Mouse (Mus musculus) frontal cortex, adult 2 months (tissue): ENCODE data around the gene M6pr. TPM values are rescaled to one million over a fixed set of nuclear protein-coding genes. Genes with fewer than 3 reads are reported as not detected.

Experiments
- DNase-seq, 2 experiments: peaks; one replicate each; pipeline ENCODE4 v3.0.0; 2022; ENCODE audit warnings: low spot score in 1 of 2; ENCODE audit errors: extremely low spot score in 1 of 2
- polyA plus RNA-seq: library from polyadenylated mRNA; depleted of rRNA; stranded (reverse); fragments of >200 nt; gene quantifications from 2 replicates; pipeline ENCODE4 v1.2.3, GENCODE M21; 2012; rRNA removed

M6pr gene
- polyA plus RNA-seq: 71.2 and 75.4 TPM in 2 replicates

DNA sequence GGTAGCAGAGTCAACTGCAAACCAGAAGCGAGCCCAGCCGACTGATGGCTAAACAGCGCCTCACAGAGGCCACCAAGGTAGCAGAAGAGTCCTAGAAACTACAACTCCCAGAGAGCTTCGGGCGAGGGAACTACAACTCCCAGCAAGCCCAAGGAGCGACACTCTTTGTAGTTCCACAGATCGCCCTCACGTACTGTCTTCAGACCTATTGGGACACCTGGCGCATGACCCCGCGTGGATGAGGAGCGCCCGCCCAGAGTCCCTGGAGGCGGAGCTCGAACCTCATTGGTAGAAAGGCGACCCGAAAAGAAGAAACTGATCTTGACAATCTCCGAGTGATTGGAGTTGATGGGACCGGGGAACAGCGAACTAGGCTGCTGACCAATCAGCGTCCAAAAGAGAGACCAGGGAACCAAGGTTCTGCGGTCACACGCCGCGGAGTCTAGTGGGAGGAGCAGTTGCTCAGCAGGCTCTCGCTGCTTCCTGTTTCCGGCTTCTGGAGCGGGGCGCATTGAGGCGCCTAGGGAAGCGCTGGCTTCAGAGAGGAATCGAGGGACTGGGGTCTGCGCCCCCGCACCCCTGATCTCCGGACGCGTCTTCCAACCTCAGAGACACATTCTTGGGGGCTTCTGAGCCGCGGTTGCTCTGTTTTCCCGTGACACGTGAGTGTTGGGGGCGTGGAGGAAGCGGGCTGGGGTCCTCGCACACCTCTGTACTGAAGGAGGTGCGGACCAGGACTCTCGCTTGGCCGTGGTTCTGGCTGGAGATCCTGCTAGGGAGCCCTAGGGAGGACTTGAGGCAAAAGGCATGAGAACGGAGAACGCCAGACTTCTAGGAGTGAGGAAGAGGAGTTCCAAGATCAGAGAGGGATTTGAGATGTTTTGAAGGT, at the start of gene M6pr:
M6pr (plus strand) TSS at position 216 of the 889 bp plus-strand sequence.
- DNase-seq: peak; percentile 99

DNA sequence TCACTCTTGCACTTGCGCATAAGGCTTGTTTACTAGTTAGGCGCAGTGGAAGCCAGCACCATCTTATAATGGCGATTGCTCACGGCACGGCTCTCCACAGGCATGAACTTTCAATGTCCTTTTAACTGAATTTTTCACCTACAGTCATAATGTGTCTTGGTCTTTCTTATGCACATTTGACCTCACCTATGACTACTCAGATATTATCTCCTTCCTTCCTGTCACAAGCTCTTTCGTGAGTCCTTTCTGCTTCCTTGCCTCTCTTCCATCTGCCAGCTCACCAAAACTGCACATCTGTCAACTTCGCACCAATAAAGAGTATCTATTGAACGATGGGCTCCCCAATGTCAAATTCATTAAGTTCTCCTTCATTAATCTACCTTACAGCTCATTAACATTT, 46.0 kb upstream of the M6pr start:
- DNase-seq: no peak

DNA sequence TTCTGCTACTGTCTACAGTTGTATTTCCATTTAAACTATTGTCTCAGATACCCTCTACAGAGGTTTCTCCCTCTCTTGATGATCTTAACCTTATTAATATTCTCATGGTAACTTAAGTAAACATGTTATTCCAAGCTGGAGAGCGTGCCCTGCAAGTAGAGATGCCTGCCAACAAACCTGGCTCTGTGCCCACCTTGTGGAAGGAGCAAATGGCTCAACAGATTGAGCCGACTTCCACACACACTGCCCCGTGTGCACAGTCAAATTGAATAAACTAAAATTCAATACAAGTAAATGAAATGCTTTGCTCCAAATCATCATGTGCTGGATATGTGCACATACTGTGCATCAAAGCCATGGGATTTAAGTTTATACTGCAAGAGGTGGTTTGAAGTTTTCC, 40.0 kb upstream of the M6pr start:
- DNase-seq: peak in 1 of 2 experiments; percentile 52

DNA sequence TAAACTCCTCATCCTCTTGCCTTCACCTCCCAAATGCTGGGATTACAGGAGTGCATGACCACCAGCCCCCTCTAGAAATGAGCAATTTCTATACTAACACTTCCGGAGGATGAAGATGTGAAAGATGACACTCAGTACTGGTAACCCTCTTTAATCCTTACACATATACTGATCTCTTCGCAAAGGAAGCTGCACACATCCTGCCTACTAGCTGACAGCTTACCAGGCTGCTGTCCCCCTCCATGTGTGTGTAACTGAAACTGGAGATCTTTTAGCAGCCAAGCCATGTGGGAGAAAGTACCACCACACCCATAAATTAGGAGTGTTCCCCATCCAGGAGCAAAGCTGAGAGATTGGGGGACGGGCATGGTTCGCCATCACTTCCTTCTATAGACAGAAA, 39.4 kb upstream of the M6pr start:
- no peak for DNase-seq

DNA sequence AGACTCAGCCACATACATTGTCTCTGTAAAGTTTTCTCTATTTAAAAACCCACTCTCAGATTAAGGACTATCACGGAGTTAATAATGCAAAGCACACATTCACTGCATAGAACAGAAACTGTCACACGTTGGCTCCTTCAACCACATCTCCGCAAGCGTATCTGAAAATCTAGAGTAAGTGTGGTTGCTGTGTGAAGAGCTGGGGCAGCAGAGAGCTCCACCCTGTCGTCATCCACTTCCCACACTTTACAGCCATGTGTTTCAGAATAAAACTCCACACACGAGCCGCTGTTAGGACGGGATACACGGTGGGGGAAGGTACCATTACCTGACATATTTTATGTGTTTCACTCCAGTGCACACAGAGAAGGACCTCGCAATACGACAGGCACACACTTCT, 38.4 kb upstream of the M6pr start:
- DNase-seq: peak in 1 of 2 experiments; percentile 4

DNA sequence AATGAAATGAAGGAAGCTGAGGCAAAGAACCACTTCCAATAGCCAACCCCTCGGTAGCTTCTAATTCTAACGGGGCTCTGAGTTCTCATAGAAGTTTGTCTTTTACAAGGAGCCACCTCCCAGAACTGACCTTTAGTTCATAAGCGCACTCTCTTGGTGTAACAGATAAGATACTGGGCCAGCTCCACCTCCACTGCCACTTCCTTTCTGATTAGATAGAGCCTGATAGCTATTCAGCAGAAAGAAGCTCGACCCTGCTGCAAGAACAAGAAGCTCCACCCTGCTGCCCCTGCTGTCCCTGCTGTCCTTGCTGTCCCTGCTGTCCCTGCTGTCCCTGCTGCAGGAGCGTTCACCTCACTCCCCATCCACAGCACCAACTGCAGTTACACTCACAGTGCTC, 34.0 kb upstream of the M6pr start:
- no peak for DNase-seq

DNA sequence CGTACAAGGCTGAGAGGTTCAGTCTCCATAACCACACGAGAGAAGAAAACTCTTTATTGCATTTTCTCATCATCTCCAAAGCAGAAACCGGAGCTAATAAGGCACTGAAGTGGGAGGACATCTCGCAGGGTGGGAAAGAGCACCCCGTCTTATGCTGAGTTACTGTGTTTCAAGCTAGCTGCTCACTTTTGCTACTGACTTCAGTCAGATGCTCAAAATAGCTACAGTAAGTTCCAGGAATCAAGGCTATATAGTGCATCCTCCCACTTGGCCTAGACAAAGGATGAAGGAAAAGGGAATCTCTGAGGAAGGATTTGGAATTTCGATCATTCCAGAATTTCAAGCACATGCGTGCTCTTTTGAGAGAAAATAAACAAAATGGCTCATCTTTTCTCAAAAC, 32.0 kb upstream of the M6pr start:
- DNase-seq: no peak

DNA sequence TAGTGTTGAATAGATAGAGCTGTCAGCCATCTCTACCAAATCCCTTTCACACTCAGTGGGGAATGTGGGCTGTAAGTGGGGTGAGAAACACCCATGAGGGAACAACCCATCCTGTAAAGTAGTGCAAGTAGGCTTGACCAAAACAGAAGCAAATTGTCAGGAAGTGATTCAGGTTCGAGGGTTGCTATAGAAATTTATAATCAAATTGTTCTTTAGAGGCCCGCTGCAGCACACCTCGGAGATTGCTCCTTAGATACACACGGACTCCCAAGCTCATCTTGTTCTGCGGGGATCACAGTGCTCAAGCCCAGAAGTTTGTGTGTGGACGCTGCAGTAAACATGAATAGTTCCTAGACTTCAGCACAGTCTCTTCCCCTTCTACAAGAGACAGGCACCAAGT, 25.7 kb upstream of the M6pr start, which contains the start of gene Klrg1:
Klrg1 (minus strand) TSS at position 101 of the 400 bp plus-strand sequence.
- DNase-seq: no peak

DNA sequence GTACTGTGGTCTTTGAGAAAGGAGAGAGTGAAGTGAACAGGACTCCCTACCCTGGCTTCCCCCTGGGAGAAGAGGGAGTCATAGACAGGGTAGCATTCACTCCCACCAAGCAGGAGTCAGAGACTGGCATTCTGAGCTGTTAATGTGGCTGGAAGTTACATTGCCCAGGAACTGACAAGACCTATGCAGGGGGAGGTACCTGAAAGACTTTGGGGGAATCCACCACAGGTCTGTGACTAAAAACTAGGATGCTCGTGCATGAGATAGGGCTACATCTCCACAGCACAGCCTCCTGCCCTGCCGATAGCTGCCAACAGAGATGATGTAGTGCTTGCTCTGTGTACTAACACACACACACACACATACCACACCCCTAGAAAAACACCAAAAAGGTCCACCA, 25.1 kb upstream of the M6pr start:
- no peak for DNase-seq

DNA sequence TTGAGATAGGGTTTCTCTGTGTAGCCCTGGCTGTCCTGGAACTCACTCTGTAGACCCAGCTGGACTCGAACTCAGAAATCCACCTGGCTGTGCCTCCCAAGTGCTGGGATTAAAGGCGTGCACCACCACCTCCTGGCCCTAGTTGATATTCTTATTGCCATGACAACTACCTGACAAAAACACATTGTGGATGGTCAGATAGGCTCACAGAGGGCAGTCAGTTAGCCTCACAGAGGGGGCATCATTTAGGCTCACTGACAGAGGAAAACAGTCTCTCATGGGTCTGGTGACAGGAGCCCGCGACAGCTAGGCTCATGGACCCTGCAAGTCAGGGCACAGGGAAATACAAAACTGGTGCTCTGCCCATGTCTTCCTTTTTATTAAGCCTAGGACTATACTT, 24.2 kb upstream of the M6pr start:
- no peak for DNase-seq

DNA sequence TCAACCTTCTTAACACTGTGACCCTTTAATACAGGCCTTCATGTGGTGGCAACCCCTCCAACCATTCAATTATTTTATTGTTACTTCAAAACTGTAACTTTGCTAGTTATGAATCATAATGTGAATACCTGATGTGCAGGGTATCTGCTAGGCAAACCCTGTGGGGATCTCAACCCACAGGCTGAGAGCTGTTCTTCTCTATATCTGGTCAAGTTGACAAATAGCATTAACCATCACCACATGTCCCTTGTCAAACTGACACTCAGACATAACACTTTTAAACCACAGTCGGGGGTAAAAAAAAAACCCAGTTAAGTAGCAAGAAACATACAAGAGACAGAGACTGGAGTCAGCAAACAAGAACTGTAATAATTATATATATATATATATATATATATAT, 23.7 kb upstream of the M6pr start:
- DNase-seq: no peak

DNA sequence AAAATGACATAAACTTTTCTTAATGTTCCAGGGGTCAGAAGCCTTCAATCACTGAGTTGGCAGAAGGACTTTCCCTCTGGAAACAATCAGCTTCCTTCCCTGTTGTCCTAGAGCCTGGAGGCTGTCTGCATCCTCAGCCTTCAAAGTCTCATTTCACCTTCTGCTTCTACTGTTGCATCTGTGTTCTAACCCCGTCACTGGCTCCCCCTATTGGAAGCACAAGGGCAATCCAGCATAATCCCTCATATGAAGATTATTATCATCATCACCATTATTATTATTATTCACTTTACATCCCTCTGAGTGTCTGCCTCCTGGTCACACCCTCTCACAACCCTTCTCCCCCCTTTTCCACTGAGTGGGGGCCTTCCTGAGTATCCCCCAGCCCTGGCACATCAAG, 20.3 kb upstream of the M6pr start:
- no peak for DNase-seq

DNA sequence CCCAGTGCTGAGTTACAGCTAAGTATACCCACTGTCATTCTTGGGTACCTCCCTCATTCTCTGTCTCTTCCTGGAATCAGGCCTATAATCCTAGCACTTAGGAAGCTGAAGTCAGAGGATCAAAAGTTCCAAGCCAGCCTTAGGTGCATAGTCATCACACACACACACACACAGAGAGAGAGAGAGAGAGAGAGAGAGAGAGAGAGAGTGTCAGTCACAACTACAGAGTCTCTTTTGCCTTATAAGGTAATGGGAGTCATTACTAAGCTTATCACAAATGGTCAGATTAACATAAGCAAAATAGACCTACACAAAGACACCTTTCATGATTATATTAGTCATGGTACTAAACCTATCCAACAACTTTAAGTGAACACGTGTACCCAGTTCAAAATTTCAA, 19.2 kb upstream of the M6pr start:
- DNase-seq: no peak

DNA sequence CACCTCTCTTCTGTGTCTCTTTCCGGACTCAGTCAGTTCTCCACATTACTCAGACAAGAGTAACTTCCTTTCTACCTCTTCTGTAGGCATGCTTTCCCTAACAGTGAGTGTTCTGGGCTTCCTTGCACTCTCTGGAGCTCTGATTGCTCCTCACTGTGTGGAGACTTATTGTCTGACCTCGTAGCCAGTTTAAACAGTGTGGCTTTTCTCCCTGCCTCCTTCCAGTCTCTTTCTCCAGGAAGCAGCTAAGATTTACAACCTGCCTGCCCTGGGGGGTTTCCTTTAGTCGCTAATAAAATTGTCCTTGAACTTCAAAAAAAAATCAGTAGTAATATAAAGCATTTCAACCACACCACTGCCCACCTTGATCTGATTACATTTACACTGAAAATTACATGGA, 18.3 kb upstream of the M6pr start:
- DNase-seq: no peak

DNA sequence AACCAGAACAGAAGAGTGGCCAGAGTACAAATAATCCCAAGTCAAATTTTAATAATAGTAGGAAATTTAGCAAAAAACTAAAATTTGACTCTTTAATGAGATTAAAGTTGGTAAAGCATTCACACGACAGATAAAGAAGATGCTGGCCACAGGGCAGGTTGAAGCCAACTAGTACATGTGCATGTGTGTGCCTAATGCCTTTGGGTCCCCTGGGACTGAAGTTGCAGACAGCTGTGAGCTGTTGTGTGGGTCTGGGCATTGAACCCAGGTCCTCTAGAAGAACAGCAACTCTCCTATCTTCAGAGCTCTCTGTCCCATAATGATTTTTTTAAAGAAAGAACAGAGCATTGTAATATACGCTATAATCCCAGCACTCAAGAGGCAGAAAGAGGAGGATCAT, 17.3 kb upstream of the M6pr start:
- no peak for DNase-seq

DNA sequence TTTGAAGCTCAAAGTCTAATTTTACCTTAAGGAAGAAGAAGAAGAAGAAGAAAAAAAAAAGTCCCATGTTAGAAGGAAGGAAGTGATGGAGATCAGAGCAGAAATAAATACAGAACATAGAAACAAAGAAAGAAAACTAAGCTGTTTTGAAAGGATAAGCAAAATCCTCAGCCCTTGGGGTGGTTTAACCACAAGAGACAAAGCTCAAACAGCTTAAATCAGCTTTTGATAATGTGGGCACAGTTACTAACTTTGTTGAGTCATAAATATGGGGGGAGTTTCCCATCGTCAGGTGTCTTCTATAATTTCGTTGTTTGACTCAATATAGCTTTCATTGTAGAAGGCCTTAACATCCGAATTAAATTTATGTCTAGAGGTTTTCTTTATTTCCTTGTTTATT, 16.8 kb upstream of the M6pr start:
- DNase-seq: no peak

DNA sequence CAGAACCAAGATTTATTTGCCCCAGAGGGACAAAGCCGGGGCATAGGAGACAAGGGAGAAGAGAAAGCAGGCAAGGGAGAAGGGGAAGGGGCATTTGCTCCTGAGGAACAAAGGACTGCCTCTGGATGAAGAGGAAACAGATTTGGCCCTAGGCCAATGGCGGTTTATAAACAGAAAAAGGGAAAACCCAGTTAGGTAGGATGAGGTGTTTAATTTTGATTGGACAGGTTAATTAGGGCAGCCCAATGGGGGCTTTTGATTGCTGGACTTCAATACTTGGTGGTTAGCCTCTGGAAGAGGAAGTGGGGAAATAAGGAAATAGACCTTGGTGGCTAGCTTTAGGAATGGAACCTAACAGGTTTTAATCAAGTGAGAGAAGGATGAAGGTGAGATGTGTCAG, 16.3 kb upstream of the M6pr start:
- no peak for DNase-seq

DNA sequence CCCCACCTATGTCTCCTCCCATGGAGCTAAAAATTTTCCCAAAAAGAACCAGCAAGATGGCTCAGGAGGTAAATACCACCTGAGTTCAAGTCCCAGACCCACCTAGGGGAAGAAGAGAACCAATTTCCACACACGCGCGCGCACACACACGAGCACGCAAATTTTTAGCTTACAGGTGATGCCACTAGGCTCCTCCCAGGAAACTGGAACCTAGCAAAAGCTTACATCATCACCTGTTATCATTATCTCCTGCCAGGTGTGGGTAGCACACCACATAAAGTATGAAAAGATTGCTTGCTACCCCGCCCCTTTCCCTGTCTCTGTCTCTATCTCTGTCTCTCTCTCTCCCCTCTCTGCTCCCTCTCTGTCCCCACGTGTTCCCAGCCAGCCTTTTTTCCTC, 15.4 kb upstream of the M6pr start:
- no peak for DNase-seq

DNA sequence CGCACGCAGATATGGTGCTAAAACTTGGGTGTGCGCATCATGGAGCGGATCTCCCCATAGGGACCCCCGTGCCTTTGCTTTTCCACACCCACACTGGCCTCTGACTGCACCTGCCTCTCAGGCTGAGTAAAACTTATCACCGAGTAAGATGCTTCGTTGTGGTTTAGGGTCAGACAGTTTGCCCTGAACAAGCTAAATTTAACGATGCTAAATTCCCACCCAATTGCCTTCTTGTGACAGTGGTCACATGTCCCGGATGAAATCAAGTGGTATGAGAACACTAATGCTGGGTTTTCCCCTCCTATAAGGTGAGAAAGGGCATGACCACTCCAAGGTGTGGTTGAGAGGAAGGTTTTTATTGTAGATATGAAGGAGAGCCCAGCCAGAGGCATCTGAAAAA, 14.7 kb upstream of the M6pr start:
- no peak for DNase-seq

DNA sequence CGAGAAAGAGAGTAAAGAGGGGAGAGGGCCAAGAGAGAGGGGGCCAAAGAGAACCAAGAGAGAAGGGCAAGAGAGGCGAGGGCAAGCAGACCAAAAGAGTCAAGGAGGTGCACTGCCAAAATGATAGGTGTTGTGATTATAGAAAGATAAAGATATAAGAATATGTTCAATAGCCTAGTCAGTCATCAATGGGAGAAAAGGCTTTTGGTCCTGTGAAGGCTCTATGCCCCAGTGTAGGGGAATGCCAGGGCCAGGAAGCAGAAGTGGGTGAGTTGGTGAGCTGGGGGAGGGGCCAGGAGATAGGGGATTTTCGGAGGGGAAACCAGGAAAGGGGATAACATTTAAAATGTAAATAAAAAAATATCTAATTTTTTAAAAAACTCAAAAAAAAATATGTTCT, 14.2 kb upstream of the M6pr start:
- no peak for DNase-seq

DNA sequence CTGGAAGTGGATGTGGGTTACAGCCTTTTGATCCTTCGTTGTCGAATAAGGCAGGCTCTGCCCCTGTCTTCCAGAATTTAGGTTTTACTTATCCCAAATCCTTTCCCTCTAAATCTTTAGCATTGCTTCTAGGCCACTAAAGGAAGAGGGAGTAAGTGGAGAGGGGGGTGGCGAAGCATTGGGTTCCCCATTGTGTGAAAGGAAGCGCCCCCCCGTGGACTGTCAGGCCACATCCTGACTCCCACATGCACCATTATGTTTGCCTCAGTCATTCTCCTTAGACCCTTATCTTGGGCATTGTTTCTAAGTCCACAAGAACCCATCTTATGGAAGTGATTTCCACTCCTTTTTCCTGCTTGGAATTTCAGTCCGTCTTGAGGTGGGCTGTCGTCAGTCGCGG, 13.3 kb upstream of the M6pr start:
- no peak for DNase-seq

DNA sequence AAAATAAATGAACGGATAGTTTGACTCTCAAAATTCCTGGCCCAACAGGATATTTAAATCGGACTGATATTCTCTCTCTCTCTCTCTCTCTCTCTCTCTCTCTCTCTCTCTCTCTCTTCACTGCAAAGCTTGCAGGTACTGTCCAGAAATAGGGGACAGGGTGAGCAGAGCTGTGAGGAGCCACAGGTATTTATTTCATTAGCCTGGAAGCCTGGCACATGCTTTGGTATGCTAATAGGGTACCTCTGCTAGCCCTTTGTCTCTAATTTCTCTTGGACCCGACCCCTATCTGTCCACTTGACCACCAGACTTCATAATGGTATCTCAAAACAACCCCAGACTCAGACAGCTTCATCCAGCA, 11.6 kb upstream of the M6pr start:
- no peak for DNase-seq
